ENCODE assay signal across 31 mouse cellular contexts in genomic region chr19:56914658-56915057, GRCm38 (mm10). TPM values are rescaled to one million over a fixed set of nuclear protein-coding genes. Genes with fewer than 3 reads are reported as not detected.
A peak's percentile ranks its signal among the peaks of the same experiment; 100 is the strongest.
DNase-seq lines count a peak whose midpoint lies in the region; ATAC-seq and TF ChIP-seq lines count a peak whose summit lies in the region.
"Had no signal": no experiment of that assay in that cellular context is flagged by ENCODE, and none has a peak within 500 bp of the region (broad histone marks: within the 10 kb centered on the region; RNA-seq: fewer than 3 reads in every experiment).

No protein-coding gene starts in this region.

- H3K9ac ChIP-seq in kidney, embryonic 14.5 days (ENCODE audit: low read depth, low read length), result no peak overlapping the region
- H3K9ac ChIP-seq in lung, embryonic 15.5 days, result no peak overlapping the region
- no peak overlapping the region for H3K9ac ChIP-seq in ES-Bruce4 (ENCODE audit: low read depth, poor library complexity, severe bottlenecking)
- no peak overlapping the region for H3K9ac ChIP-seq in intestine, postnatal 0 days (ENCODE audit: low read depth, low read length)
- H3K9ac ChIP-seq: embryonic facial prominence, embryonic 15.5 days; forebrain, embryonic 12.5 days; forebrain, postnatal 0 days; hindbrain, embryonic 15.5 days; liver, embryonic 12.5 days; liver, postnatal 0 days had no signal

- no peak overlapping the region for H3K4me2 ChIP-seq in kidney, embryonic 14.5 days (replicated peaks; ENCODE audit: low read depth, low read length)
- no peak overlapping the region for H3K4me2 ChIP-seq in lung, embryonic 15.5 days
- no peak overlapping the region for H3K4me2 ChIP-seq in intestine, postnatal 0 days (replicated peaks; ENCODE audit: low read depth)
- H3K4me2 ChIP-seq: embryonic facial prominence, embryonic 15.5 days; forebrain, embryonic 12.5 days; hindbrain, embryonic 15.5 days; liver, embryonic 12.5 days; midbrain, embryonic 11.5 days had no signal

- no peak for DNase-seq in kidney, postnatal 4 days
- no peak for DNase-seq in lung, postnatal 4 days
- DNase-seq in gastrocnemius, postnatal 36 days, result no peak
- DNase-seq: adrenal gland, adult 2 months; adrenal gland, postnatal 36 days; cerebellum, adult 18-20 months; cerebellum, postnatal 10 days; forebrain, postnatal 0 days; gastrocnemius, postnatal 10 days; heart, postnatal 14 days; layer of hippocampus, postnatal 36 days; left cerebral cortex, postnatal 4 days; liver, postnatal 0 days; right cerebral cortex, postnatal 25 days had no signal

- TF ChIP-seq EP300 in ES-Bruce4 (IDR thresholded peaks at IDR 0.05; ENCODE audit: insufficient read depth, low read depth, low read length), result no peak

- H3K27me3 ChIP-seq in kidney, embryonic 14.5 days (ENCODE audit: control insufficient read depth, insufficient read depth, low read length), result no peaks in the 10 kb centered on the region
- H3K27me3 ChIP-seq in lung, embryonic 15.5 days, result no peaks in the 10 kb centered on the region
- no peaks in the 10 kb centered on the region for H3K27me3 ChIP-seq in ES-Bruce4 (ENCODE audit: control insufficient read depth, insufficient read depth, low read length, poor library complexity, severe bottlenecking)
- H3K27me3 ChIP-seq in intestine, postnatal 0 days (replicated peaks; ENCODE audit: control insufficient read depth, insufficient read depth, low read length), result no peaks in the 10 kb centered on the region
- H3K27me3 ChIP-seq: embryonic facial prominence, embryonic 15.5 days; forebrain, embryonic 12.5 days; hindbrain, embryonic 15.5 days; liver, embryonic 12.5 days had no signal

- 98% methylated on average over 3 of the region's 3 CpGs for WGBS in kidney, embryonic 14.5 days
- 87% methylated on average over 3 of the region's 3 CpGs for WGBS in lung, embryonic 15.5 days
- WGBS in intestine, postnatal 0 days, result 94% methylated on average over 3 of the region's 3 CpGs

- TF ChIP-seq CTCF in ES-Bruce4 (IDR thresholded peaks at IDR 0.05; ENCODE audit: low read depth, low read length), result no peak
- TF ChIP-seq CTCF in intestine, postnatal 0 days (IDR thresholded peaks at IDR 0.05; ENCODE audit: low read depth), result no peak

- peaks cover 8% of the 10 kb centered on the region; the same call in 1 of the 2 replicates for H3K4me1 ChIP-seq in kidney, embryonic 14.5 days (ENCODE audit: control insufficient read depth, insufficient read depth, low read length)
- peaks cover 22% of the 10 kb centered on the region for H3K4me1 ChIP-seq in lung, embryonic 15.5 days
- H3K4me1 ChIP-seq in ES-Bruce4 (ENCODE audit: control insufficient read depth, insufficient read depth, low read length), result no peaks in the 10 kb centered on the region
- no peaks in the 10 kb centered on the region for H3K4me1 ChIP-seq in intestine, postnatal 0 days (replicated peaks; ENCODE audit: control insufficient read depth, insufficient read depth, low read length)
- H3K4me1 ChIP-seq: embryonic facial prominence, embryonic 15.5 days; hindbrain, embryonic 15.5 days; liver, embryonic 12.5 days had no signal

- H3K9me3 ChIP-seq in kidney, embryonic 14.5 days (ENCODE audit: control insufficient read depth, low read length), result no peaks in the 10 kb centered on the region
- no peaks in the 10 kb centered on the region for H3K9me3 ChIP-seq in lung, embryonic 15.5 days
- H3K9me3 ChIP-seq in ES-Bruce4 (replicated peaks; ENCODE audit: control insufficient read depth, insufficient read depth, low read length, poor library complexity, severe bottlenecking), result no peaks in the 10 kb centered on the region
- H3K9me3 ChIP-seq in intestine, postnatal 0 days (ENCODE audit: control insufficient read depth), result no peaks in the 10 kb centered on the region
- H3K9me3 ChIP-seq: hindbrain, embryonic 15.5 days; liver, embryonic 12.5 days had no signal

- H3K36me3 ChIP-seq in kidney, embryonic 14.5 days (ENCODE audit: control insufficient read depth, insufficient read depth, low read length), result peaks cover 14% of the 10 kb centered on the region; the same call in 1 of the 2 replicates
- peaks cover 20% of the 10 kb centered on the region for H3K36me3 ChIP-seq in lung, embryonic 15.5 days
- no peaks in the 10 kb centered on the region for H3K36me3 ChIP-seq in ES-Bruce4 (ENCODE audit: control insufficient read depth, insufficient read depth, low read length, poor library complexity, severe bottlenecking)
- peaks cover 5% of the 10 kb centered on the region; the same call in 1 of the 2 replicates for H3K36me3 ChIP-seq in intestine, postnatal 0 days (ENCODE audit: control insufficient read depth, insufficient read depth)
- H3K36me3 ChIP-seq: embryonic facial prominence, embryonic 15.5 days; forebrain, embryonic 12.5 days; hindbrain, embryonic 15.5 days; liver, embryonic 12.5 days had no signal

- H3K4me3 ChIP-seq in kidney, embryonic 14.5 days (ENCODE audit: low read length), result no peak overlapping the region
- H3K4me3 ChIP-seq in lung, embryonic 15.5 days, result no peak overlapping the region
- no peak overlapping the region for H3K4me3 ChIP-seq in ES-Bruce4 (ENCODE audit: low read depth, low read length)
- H3K4me3 ChIP-seq in intestine, postnatal 0 days (ENCODE audit: low read depth, low read length), result no peak overlapping the region
- H3K4me3 ChIP-seq: embryonic facial prominence, embryonic 10.5 days; embryonic facial prominence, embryonic 15.5 days; forebrain, embryonic 12.5 days; hindbrain, embryonic 10.5 days; hindbrain, embryonic 15.5 days; liver, embryonic 12.5 days had no signal

- no peak for ATAC-seq in kidney, embryonic 14.5 days (ENCODE audit: low FRiP score, low TSS enrichment)
- no peak for ATAC-seq in lung, embryonic 15.5 days (ENCODE audit: borderline replicate concordance, extremely low read depth, low FRiP score, low TSS enrichment)
- peak; percentile 34; the same call in 1 of the 2 replicates for ATAC-seq in intestine, postnatal 0 days
- ATAC-seq: forebrain, postnatal 0 days; inflammation-experienced regulatory T-cells, adult 6 months; liver, embryonic 12.5 days; liver, postnatal 0 days; midbrain, embryonic 16.5 days had no signal

- TF ChIP-seq POLR2A in ES-Bruce4 (IDR thresholded peaks at IDR 0.05; ENCODE audit: insufficient read depth, low read length), result no peak

- H3K27ac ChIP-seq in kidney, embryonic 14.5 days (ENCODE audit: low read depth, low read length), result peak overlapping the region; percentile 62; the same call in 1 of the 2 replicates
- H3K27ac ChIP-seq in lung, embryonic 15.5 days, result peak overlapping the region; percentile 82
- H3K27ac ChIP-seq in ES-Bruce4 (ENCODE audit: insufficient read depth, low read length), result peak overlapping the region; percentile 46; the same call in 1 of the 2 replicates
- no peak overlapping the region for H3K27ac ChIP-seq in intestine, postnatal 0 days (ENCODE audit: low read depth, low read length)
- H3K27ac ChIP-seq: forebrain, embryonic 12.5 days; hindbrain, embryonic 15.5 days; liver, embryonic 12.5 days had no signal

- intact Hi-C loops in gastrocnemius, postnatal 36 days (cut with DNase I), result no loop called here

RNA-seq across cellular contexts. Expression of gene Vwa2, which starts 40.6 kb away (rescaled TPM):
- 10.0 and 16.1 TPM in 2 replicates for polyA plus RNA-seq in kidney, embryonic 14.5 days (2014; fragmentation: Nextera tagmentation; extraction: Ambion mirVana)
- 10.8 and 11.0 TPM in 2 replicates for polyA plus RNA-seq in lung, embryonic 15.5 days (2015; fragmentation: Nextera tagmentation; extraction: Ambion mirVana)
- 1.6 and 2.8 TPM in 2 replicates for polyA plus RNA-seq in ES-Bruce4 (2011; ENCODE audit: insufficient read depth, insufficient read length, low read depth, missing spikeins)
- polyA plus RNA-seq in intestine, postnatal 0 days (2015; fragmentation: Nextera tagmentation; extraction: Ambion mirVana), result 0.04 and 0.07 TPM in 2 replicates
- not detected for total RNA-seq in gastrocnemius, postnatal 36 days (2021)
- total RNA-seq: adrenal gland, adult 2 months; adrenal gland, postnatal 36 days; gastrocnemius, postnatal 10 days; granulocyte monocyte progenitor cell, adult 5-6 weeks; heart, postnatal 14 days; layer of hippocampus, postnatal 36 days; megakaryocyte, adult 5-6 weeks; neutrophil, adult 5-6 weeks had no signal
- polyA plus RNA-seq: adrenal gland, adult 2 months; cortical plate, adult 2 months; inflammation-experienced regulatory T-cells, adult 6 months; liver, postnatal 0 days had no signal
